Mouse (Mus musculus): ENCODE data around the gene Fzr1. TPM values are rescaled to one million over a fixed set of nuclear protein-coding genes. Genes with fewer than 3 reads are reported as not detected.

The Fzr1 gene
- total RNA-seq, 2 experiments from 2014 or later: 30.5 to 32.7 TPM

DNA sequence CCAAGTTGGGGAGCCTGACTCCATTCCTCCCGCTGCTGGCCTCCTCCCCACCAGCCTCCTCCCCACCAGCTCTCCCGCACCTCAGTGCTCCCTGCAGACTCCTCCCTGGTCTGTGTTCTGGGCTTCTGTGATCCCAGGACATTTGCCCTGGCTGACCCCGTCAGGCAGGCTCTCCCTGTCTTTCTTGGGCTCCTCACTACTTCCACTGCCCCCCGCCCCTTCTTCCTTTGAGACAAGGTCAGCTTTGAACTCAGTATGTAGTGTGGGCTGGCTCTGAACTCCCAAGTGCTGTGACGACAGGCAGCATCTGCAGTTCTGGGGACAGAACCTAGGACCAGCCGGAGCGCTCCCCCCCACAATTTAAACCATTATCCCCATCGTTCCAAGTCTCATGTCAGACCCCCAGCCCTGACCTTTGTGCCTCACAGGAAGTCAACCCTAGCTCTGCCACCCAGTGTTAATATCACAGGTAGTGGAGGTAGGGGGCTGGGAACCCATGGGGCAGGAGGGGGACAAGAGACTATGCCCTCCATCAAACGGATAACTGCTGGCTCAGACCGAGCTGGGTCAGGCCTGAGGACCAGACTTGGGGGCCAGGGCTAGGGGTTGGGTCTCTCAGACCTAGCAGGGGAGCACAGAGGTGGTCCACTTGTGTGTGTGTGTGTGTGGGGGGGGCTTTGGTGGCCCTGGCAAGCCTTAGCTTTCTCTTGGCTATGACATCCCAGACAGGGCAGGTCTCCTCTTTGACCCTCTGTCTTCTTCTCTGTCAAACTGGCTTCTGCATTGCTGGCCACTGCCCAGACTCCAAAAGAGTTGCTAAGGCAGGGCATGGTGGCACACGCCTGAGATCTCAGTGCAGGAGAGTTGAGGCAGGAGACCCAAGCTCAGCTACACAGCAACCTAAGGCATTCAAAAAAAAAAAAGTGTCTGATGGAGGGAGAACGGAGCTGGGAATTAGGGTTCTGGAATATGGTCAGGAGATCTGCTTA lies 39.2 kb upstream of the Fzr1 start:
- intact Hi-C loops (cut with DNase I): no loop called here
- DNase-seq: peak; percentile 6 to 10

DNA sequence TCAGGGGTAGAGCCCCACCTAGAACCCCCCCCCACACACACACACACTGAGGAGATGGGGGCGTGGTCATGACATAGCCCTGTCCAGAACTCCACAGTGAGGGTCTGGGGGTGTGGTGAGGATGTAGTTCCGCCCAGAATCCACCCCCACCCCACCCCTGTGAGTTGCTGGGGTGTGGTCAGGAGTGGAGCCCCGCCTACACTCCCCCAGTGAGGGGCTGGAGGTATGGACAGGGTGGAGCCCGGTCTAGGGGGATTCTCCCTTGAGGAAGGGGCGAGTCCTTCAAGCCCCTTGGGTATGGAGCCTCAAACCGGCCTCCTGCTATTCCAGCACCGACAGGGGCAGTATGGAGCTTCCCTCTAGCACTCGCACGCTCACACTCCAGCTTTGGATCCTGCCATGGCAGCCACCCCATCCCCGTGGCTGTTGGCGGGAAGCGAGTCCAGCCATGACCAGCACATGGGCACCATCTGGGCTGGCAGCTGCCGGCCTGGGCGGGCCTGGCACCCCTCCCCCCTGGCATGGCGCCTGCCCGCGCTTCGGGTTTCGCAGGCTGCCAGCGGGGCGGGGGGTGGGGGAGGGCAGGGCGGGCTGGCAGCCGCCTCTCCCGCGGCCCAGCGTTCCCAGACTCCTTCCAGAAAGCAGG lies 38.4 kb upstream of the Fzr1 start:
- intact Hi-C loops (cut with DNase I): no loop called here
- peak; percentile 88 to 92 for DNase-seq

GRCm38 (mm10) chr10:81415549-81416310 lies 37.4 kb upstream of the Fzr1 start:
- intact Hi-C loops (cut with DNase I): no loop called here
- peak; percentile 60 to 67 for DNase-seq

DNA sequence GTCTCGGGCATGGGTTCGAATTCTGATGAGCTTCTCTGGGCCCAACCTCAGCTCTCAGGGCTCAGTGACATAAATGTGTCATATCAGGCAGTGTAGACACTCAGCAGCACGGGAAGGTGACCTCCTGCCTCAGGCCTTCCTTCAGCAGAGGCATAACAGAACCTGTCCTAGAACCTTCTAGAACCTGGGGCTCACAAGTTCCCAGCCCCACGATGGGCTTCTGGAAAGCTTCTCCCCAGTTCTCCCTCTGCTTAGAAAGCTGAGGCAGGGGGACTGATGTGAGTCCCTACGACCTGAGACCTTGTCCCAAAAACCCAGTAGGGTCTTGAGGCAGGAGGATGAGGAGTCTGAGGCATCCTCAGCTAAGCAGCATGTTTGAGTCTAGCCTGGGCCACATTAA lies 36.8 kb upstream of the Fzr1 start:
- intact Hi-C loops (cut with DNase I): no loop called here
- no peak for DNase-seq

GRCm38 (mm10) chr10:81414682-81415081 lies 36.4 kb upstream of the Fzr1 start:
- intact Hi-C loops (cut with DNase I): no loop called here
- peak; percentile 66 to 75 for DNase-seq

DNA sequence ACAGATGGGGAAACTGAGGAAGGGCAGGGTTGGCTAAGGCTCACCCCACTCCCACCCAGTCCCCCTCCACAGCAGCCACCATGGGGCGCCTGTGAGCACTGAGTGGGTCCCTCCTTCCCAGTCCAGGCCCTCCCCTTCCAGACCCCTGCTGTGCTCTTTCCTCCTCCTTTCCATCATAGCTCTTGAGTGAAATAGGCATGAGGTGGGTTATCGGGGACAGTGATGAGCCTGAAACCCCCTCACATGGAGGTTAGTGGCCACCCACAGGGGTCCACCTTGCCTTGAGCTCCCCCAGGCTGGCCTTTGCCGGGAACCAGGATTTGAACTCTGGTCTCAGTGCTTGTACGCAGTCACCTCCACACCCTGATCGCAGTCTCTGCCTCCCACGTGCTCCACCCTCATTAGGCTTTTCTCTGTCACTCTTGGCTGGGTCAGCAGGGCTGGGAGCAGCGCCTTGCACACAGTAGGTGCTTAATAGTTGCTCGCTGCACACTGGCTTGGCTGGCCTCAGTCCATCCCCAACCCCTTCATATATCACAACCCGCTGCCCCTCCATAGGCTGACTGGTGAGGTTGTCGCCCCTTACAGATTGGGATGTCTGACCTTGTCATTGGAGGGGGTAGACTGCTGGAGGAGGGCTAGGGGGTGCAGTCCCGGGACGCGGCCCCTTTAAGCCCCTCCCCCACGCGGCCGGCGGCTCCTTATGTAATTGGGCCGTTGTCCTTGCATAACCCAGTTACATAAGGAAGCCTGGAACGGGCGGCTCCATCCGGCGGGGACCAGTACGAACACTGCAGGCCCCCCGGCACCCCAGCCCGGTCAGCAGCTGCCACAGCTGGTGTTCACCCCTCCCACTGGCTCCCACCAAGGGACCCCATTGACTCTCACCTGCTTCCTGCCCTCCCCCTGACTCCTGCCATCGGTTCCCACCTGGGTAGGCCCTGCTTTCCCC lies 35.3 kb upstream of the Fzr1 start:
- intact Hi-C loops (cut with DNase I): no loop called here
- DNase-seq: peak; percentile 93 to 95

GRCm38 (mm10) chr10:81412586-81413309 lies 34.4 kb upstream of the Fzr1 start:
- DNase-seq: no peak
- intact Hi-C loops (cut with DNase I): no loop called here

DNA sequence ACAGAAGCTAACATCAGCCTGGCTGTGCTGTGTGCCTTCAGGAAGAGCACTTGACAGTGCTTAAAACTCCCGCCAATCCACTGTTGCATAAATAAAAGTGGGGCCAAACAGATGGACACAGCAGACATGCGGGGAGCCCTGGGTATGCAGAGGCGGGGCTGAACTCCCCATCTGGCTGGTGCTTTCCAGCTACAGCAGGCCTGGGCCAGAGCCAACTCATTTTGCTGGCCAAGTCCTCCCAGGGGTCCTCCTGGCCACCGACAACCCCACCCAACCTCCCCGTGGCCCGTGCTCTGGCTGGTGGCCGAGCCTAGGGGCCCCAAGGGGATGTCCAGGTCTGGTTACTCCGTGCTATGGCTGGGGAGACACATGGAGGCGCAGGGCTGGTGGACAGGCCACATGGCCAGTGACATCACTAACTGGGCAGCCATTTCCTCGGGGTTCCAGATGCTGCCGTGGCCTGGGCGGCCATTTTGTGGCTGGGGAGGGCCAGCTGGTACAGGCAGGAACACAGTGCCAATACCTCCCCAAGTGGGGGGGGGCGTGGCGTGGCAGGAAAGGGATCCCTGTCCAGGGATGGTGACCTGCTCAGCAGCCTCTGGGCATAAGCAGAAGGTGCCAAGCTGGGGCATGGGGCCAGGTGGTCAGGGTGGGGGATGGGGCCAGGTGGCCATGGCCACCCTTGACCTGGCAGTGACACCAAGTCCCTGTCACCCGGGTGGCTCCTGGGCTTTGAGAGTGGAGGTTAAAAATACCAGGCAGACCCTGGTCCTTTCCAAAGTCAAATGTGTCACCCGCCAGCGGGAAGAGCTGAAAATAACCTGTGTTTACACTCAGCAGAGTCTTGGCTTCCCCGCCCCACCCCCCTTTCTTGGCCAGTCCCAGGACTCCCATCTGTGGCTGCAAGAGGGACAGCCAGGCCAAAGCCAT lies 33.4 kb upstream of the Fzr1 start:
- intact Hi-C loops (cut with DNase I): loop anchor here (2.0 kb wide), 1 partner anchor 13 kb away; no protein-coding TSS in a partner anchor
- DNase-seq: peak; percentile 94

DNA sequence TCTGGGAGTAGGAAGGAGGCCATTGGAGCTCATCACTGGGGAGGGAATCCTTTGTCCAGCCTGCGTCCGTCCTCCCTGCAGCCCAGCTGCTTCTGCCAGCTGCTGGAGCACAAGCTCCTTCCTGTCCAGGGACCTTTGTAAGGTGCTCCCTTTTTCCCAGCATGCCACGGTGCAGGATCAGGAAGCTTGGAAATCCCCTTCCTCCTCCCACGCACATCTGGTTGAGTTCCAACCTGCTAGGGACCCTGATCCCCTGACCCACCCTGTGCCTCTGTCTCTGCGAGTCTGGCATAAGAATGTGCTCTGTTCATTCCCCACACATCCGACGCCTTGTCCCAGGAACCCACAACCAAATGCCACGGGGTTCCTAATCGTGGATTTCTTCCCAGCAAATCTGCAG lies 32.7 kb upstream of the Fzr1 start:
- intact Hi-C loops (cut with DNase I): loop anchor here (2.0 kb wide), 1 partner anchor 14 kb away; no protein-coding TSS in a partner anchor
- peak; percentile 65 to 69 for DNase-seq

DNA sequence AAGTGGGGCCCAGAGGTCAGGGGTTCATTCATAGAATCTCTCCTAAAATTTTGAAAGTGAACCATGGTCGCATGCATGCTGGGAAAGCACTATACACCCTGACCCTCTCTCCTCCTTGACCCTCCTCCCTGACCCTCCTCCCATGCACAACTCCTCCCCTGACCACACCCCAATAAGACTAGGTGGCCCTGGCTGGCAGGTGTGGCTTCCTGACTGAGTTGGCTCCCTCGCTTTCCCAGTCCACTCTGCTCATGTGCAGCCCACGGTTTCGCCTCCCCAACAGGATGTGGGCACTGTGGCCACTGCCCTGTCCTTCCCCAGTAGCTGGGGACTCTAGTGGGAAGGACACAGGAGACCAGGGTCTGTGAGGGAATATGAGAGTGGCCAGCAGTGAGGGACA lies 32.0 kb upstream of the Fzr1 start:
- intact Hi-C loops (cut with DNase I): loop anchor here (2.0 kb wide), 1 partner anchor 14 kb away; no protein-coding TSS in a partner anchor
- DNase-seq: peak in 1 of 2 experiments; percentile 23

DNA sequence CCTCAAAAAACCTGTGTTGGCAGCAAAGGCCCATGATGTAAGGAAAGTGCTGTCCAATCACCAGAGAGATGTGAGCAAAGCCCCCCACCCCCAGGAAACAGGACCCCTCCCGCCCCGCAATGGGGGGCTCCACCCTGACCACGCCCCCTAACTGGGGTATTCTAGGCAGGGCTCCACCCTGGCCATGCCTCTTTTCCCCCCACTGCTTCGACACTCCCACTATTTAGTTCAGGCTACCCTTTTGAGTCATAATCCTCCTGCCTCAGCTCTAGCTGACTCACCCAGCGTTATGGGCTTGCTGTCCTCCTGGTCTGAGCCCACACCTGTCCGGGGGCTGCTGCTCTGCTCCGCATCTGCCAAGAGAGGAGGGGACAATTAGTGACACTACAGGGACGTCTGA lies 31.0 kb upstream of the Fzr1 start:
- intact Hi-C loops (cut with DNase I): loop anchor here (2.0 kb wide), 1 partner anchor 33 kb away; no protein-coding TSS in a partner anchor
- DNase-seq: no peak

- intact Hi-C loops (cut with DNase I): loop anchor here (2.0 kb wide), 1 partner anchor 34 kb away; no protein-coding TSS in a partner anchor
- DNase-seq: peak; percentile 92 to 93
These were observed 30.6 kb upstream of the Fzr1 start for GRCm38 (mm10) chr10:81408871-81409291.

- intact Hi-C loops (cut with DNase I): loop anchor here (2.0 kb wide), 1 partner anchor 34 kb away; no protein-coding TSS in a partner anchor
- no peak for DNase-seq
These were observed 30.1 kb upstream of the Fzr1 start for GRCm38 (mm10) chr10:81408424-81408729.

DNA sequence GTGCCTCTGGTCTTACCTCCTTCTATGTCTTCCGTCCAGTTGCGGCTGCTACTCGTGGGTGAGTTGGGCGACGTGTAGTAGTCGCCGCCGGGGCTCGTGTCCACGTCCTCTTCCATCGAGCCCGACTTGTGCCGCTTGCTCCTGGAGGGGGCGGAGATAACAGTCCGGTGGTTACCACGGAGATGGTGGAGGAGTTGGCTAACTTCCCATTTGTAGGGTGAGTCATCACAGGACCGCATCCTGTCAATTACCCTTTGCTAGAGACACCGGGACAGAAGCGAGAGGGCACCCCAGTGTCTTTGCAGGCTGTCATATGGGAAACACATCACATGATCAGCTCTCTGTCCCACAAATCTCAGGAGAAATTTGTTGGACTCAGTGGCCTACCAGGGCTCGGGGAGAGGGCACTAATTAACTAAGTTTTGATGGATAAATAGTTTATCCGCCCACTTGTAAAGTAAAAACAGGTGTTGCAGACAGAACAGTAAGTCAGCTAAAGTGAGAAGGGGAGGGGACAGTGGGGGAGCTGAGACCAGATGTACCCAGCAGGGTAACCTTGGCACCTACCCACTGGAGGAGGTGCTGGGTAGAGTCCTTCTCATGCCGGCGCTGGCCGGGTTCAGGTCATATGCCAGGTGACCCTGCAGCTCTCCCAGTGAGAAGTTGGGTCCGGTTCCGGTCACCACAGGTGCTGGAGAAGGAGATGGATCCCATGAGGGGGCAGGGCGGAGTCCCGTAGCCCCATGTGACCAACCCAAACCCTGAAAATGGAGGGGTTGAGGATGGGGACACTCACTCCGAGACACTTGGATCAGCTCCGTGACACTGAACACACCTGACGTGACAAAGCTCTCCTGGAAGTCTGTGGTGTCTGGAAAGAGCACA lies 29.5 kb upstream of the Fzr1 start:
- intact Hi-C loops (cut with DNase I): loop anchor here (2.0 kb wide), 1 partner anchor 35 kb away; no protein-coding TSS in a partner anchor
- peak; percentile 77 to 82 for DNase-seq

GRCm38 (mm10) chr10:81406504-81407440 lies 28.5 kb upstream of the Fzr1 start:
- intact Hi-C loops (cut with DNase I): no loop called here
- DNase-seq: peak in 1 of 2 experiments; percentile 29

All from heart, postnatal 14 days (tissue).